9 mouse cellular contexts compared by ENCODE assay signal in genomic region chr16:84989938-84990337, GRCm38 (mm10).
DNase-seq lines count a peak whose midpoint lies in the region; ATAC-seq and TF ChIP-seq lines count a peak whose summit lies in the region.
"Had no signal": no experiment of that assay in that cellular context is flagged by ENCODE, and none has a peak within 500 bp of the region (broad histone marks: within the 10 kb centered on the region; RNA-seq: fewer than 3 reads in every experiment).

No protein-coding gene starts in this region.

- TF ChIP-seq POLR2A in kidney, adult 2 months (IDR thresholded peaks at IDR 0.05; ENCODE audit: low read depth, low read length), result no peak

- peaks cover 9% of the 10 kb centered on the region for H3K4me1 ChIP-seq in kidney, adult 2 months (ENCODE audit: control insufficient read depth, insufficient read depth, low read length)
- H3K4me1 ChIP-seq in kidney, embryonic 14.5 days (ENCODE audit: control insufficient read depth, insufficient read depth, low read length), result no peaks in the 10 kb centered on the region
- peaks cover 9% of the 10 kb centered on the region for H3K4me1 ChIP-seq in forebrain, embryonic 15.5 days
- peaks cover 30% of the 10 kb centered on the region for H3K4me1 ChIP-seq in heart, embryonic 12.5 days (replicated peaks)
- H3K4me1 ChIP-seq in intestine, postnatal 0 days (replicated peaks; ENCODE audit: control insufficient read depth, insufficient read depth, low read length), result no peaks in the 10 kb centered on the region

- no peaks in the 10 kb centered on the region; the same call in none of the 2 replicates for H3K36me3 ChIP-seq in kidney, adult 2 months (ENCODE audit: control insufficient read depth, insufficient read depth, low read length)
- peaks cover 8% of the 10 kb centered on the region; the same call in 1 of the 2 replicates for H3K36me3 ChIP-seq in kidney, embryonic 14.5 days (ENCODE audit: control insufficient read depth, insufficient read depth, low read length)
- H3K36me3 ChIP-seq in forebrain, embryonic 15.5 days, result peaks cover 14% of the 10 kb centered on the region; the same call in 1 of the 2 replicates
- peaks cover 43% of the 10 kb centered on the region for H3K36me3 ChIP-seq in heart, embryonic 12.5 days
- H3K36me3 ChIP-seq in intestine, postnatal 0 days (ENCODE audit: control insufficient read depth, insufficient read depth), result peaks cover 7% of the 10 kb centered on the region; the same call in 1 of the 2 replicates
- H3K36me3 ChIP-seq: G1E had no signal

- no peaks in the 10 kb centered on the region for H3K27me3 ChIP-seq in kidney, adult 2 months (replicated peaks; ENCODE audit: control insufficient read depth, insufficient read depth, low read length)
- no peaks in the 10 kb centered on the region for H3K27me3 ChIP-seq in kidney, embryonic 14.5 days (ENCODE audit: control insufficient read depth, insufficient read depth, low read length)
- H3K27me3 ChIP-seq in forebrain, embryonic 15.5 days, result no peaks in the 10 kb centered on the region
- H3K27me3 ChIP-seq in heart, embryonic 12.5 days (replicated peaks), result no peaks in the 10 kb centered on the region
- H3K27me3 ChIP-seq in intestine, postnatal 0 days (replicated peaks; ENCODE audit: control insufficient read depth, insufficient read depth, low read length), result no peaks in the 10 kb centered on the region

- no peak overlapping the region for H3K4me2 ChIP-seq in kidney, embryonic 14.5 days (replicated peaks; ENCODE audit: low read depth, low read length)
- H3K4me2 ChIP-seq in forebrain, embryonic 15.5 days (replicated peaks), result no peak overlapping the region
- H3K4me2 ChIP-seq in heart, embryonic 12.5 days, result no peak overlapping the region
- no peak overlapping the region for H3K4me2 ChIP-seq in intestine, postnatal 0 days (replicated peaks; ENCODE audit: low read depth)

- H3K9ac ChIP-seq in kidney, embryonic 14.5 days (ENCODE audit: low read depth, low read length), result no peak overlapping the region
- no peak overlapping the region for H3K9ac ChIP-seq in forebrain, embryonic 15.5 days (replicated peaks)
- no peak overlapping the region for H3K9ac ChIP-seq in heart, embryonic 12.5 days
- no peak overlapping the region for H3K9ac ChIP-seq in intestine, postnatal 0 days (ENCODE audit: low read depth, low read length)

- H3K9me3 ChIP-seq in kidney, embryonic 14.5 days (ENCODE audit: control insufficient read depth, low read length), result no peaks in the 10 kb centered on the region
- no peaks in the 10 kb centered on the region for H3K9me3 ChIP-seq in forebrain, embryonic 15.5 days
- no peaks in the 10 kb centered on the region for H3K9me3 ChIP-seq in heart, embryonic 12.5 days (replicated peaks)
- H3K9me3 ChIP-seq in intestine, postnatal 0 days (ENCODE audit: control insufficient read depth), result no peaks in the 10 kb centered on the region

- no peak for TF ChIP-seq CTCF in kidney, adult 2 months (conservative IDR thresholded peaks at IDR 0.05; ENCODE audit: insufficient read depth, insufficient read length, low read depth, low read length)
- no peak for TF ChIP-seq CTCF in intestine, postnatal 0 days (IDR thresholded peaks at IDR 0.05; ENCODE audit: low read depth)

- 48% methylated on average over 6 of the region's 6 CpGs for WGBS in kidney, adult 2 months
- WGBS in kidney, embryonic 14.5 days, result 78% methylated on average over 6 of the region's 6 CpGs
- 68% methylated on average over 6 of the region's 6 CpGs for WGBS in forebrain, embryonic 15.5 days
- 24% methylated on average over 6 of the region's 6 CpGs for WGBS in heart, embryonic 12.5 days
- WGBS in intestine, postnatal 0 days, result 74% methylated on average over 6 of the region's 6 CpGs

- no peak overlapping the region for H3K27ac ChIP-seq in kidney, adult 2 months (ENCODE audit: insufficient read depth, low read depth, low read length)
- no peak overlapping the region for H3K27ac ChIP-seq in kidney, embryonic 14.5 days (ENCODE audit: low read depth, low read length)
- no peak overlapping the region for H3K27ac ChIP-seq in forebrain, embryonic 15.5 days (replicated peaks)
- H3K27ac ChIP-seq in heart, embryonic 12.5 days (ENCODE audit: poor library complexity, severe bottlenecking), result peak overlapping the region; percentile 58
- H3K27ac ChIP-seq in intestine, postnatal 0 days (ENCODE audit: low read depth, low read length), result no peak overlapping the region

- no peak for ATAC-seq in kidney, embryonic 14.5 days (ENCODE audit: low FRiP score, low TSS enrichment)
- ATAC-seq in forebrain, embryonic 15.5 days (replicated peaks), result 0 out of 2 replicates have a peak, but pooled peaks have one; percentile 21
- ATAC-seq in heart, embryonic 12.5 days (ENCODE audit: insufficient number of reproducible peaks, low FRiP score), result peak; percentile 43; the same call in 1 of the 2 replicates
- ATAC-seq in intestine, postnatal 0 days, result no peak

- H3K4me3 ChIP-seq in kidney, adult 2 months (ENCODE audit: insufficient read depth, low read depth, low read length), result no peak overlapping the region
- H3K4me3 ChIP-seq in kidney, embryonic 14.5 days (ENCODE audit: low read length), result no peak overlapping the region
- no peak overlapping the region for H3K4me3 ChIP-seq in forebrain, embryonic 15.5 days
- H3K4me3 ChIP-seq in heart, embryonic 12.5 days, result no peak overlapping the region
- H3K4me3 ChIP-seq in intestine, postnatal 0 days (ENCODE audit: low read depth, low read length), result no peak overlapping the region

- peak; percentile 36 for DNase-seq in kidney, adult 2 months
- DNase-seq in lung, postnatal 36 days, result peak; percentile 40
- no peak for DNase-seq in c-Kit-positive CD71-positive TER-119-positive erythroid progenitor cells, embryonic 14.5 days (ENCODE audit: low spot score)
- DNase-seq: adrenal gland, adult 8-10 months had no signal

Comparison
In these comparisons a context has a peak if more than half of its experiments do, and no peak if none do; other contexts are left out.
1. ATAC-seq: peak in forebrain, embryonic 15.5 days (single experiment) and heart, embryonic 12.5 days (single experiment); none in kidney, embryonic 14.5 days (single experiment) and intestine, postnatal 0 days (single experiment).